Mouse (Mus musculus): ENCODE results near the gene St6gal2. TPM values are rescaled to one million over a fixed set of nuclear protein-coding genes. Genes with fewer than 3 reads are reported as not detected.

Gene St6gal2
- polyA plus RNA-seq, 1 experiment from 2014 or later, result 1.9 TPM

Other genes starting within 250 kb of the St6gal2 start
- gene Vmn2r118, start 179.8 kb downstream of the St6gal2 start, polyA plus RNA-seq (2015; fragmentation: Nextera tagmentation; extraction: Ambion mirVana), result not detected in 2 replicates